Mouse (Mus musculus) lung, postnatal 0 days (tissue): Measurements from ENCODE around the gene Psap.

Experiments used
- CTCF ChIP-seq: IDR thresholded peaks from 2 replicates; pipeline ENCODE4 v1.5.1; 2016; ENCODE audit warnings: antibody characterized with exemption, mild to moderate bottlenecking
- EP300 ChIP-seq: IDR thresholded peaks from 2 replicates; pipeline ENCODE4 v1.6.1; 2016; ENCODE audit warnings: antibody characterized with exemption, mild to moderate bottlenecking, control low read depth

DNA sequence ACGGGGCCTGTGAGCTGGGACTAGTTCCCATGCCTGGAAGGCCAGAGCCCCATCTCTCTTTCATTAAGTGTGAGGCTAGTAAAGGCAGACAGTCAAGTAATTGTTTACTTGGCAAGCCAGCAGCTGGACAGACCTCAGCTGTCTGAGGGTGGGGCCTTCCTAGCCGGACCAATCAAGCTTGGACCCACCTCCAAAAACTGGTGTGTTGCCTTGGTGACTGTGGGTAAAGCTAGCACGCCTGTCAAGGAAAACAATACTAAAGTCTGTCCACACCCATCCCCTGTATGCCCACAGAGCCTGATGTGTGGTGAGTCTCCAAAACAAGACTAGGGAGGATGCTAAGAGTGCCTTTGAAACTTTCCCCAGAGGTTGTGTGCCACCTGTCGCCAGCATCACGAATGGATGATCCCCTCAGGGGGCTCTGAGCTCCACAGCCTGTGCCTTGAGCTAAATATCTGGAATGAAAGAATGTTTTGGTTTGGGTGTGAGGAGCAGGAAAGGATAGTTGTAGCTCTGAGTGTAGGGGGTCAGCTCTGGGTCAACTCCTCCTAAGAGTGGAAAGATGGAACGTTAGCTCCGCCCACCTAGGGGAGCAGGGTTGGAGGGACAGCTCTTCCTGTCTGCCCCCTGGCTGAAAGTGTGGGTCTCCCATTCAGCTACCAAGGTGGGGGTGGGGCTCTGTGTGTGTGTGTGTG is 74.5 kb downstream of the Psap start:
- peak; percentile 62; the same call in 1 of the 2 replicates for TF ChIP-seq EP300
- TF ChIP-seq CTCF = no peak; the same call in 1 of the 2 replicates
